Mouse (Mus musculus) heart, postnatal 25 days (tissue): Measurements from ENCODE around the gene Cmtm6. TPM values are rescaled to one million over a fixed set of nuclear protein-coding genes. Genes with fewer than 3 reads are reported as not detected.
"Not testable (repeated sequence)": the region's sequence is repeated elsewhere in the genome, so short reads cannot be mapped to it uniquely, and the experiment has no call there.

Experiments
- DNase-seq: peaks from one replicate; pipeline ENCODE4 v3.0.0; 2022; ENCODE audit warnings: low spot score
- intact Hi-C: fragments of 180-260 bp; cut with DNase I; formaldehyde crosslinking; loops from one replicate; pipeline ENCODE4 v1.15.1; 2025
- total RNA-seq, 2 experiments: library from RNA; stranded (reverse); gene quantifications; 2 replicates each; pipeline ENCODE4 v1.2.3; 2021

Gene Cmtm6
- total RNA-seq, 2 experiments from 2014 or later: 23.4 to 27.2 TPM

GRCm38 (mm10) chr9:114727315-114727714 lies 3.6 kb upstream of the Cmtm6 start:
- no peak for DNase-seq
- intact Hi-C loops: loop anchor here (1.0 kb wide), 1 partner anchor 79 kb away; no protein-coding TSS in a partner anchor

GRCm38 (mm10) chr9:114728432-114728831 lies 2.5 kb upstream of the Cmtm6 start:
- intact Hi-C loops: not testable (repeated sequence)

GRCm38 (mm10) chr9:114729911-114730805 lies 758 bp upstream of the Cmtm6 start:
- intact Hi-C loops: loop anchor here (2.0 kb wide), 1 partner anchor 41 kb away; the partner anchor contains the start of gene Dync1li1
- DNase-seq: no peak

More at GRCm38 (mm10) chr9:114728432-114728831, 2.5 kb upstream of the Cmtm6 start:
- not testable (repeated sequence) for DNase-seq

GRCm38 (mm10) chr9:114731871-114732682 lies 1.2 kb downstream of the Cmtm6 start:
- no peak for DNase-seq
- intact Hi-C loops: loop anchor here (2.0 kb wide), 1 partner anchor 43 kb away; the partner anchor contains the start of gene Dync1li1

- intact Hi-C loops: no loop called here
- no peak for DNase-seq
These were observed 2.3 kb downstream of the Cmtm6 start for GRCm38 (mm10) chr9:114733238-114733637.

GRCm38 (mm10) chr9:114736442-114736841 lies 5.5 kb downstream of the Cmtm6 start:
- no peak for DNase-seq

GRCm38 (mm10) chr9:114740336-114740735 lies 9.4 kb downstream of the Cmtm6 start:
- intact Hi-C loops: no loop called here
- no peak for DNase-seq

More at GRCm38 (mm10) chr9:114736442-114736841, 5.5 kb downstream of the Cmtm6 start:
- intact Hi-C loops: no loop called here

- intact Hi-C loops: no loop called here
- no peak for DNase-seq
These were observed 11.8 kb downstream of the Cmtm6 start for GRCm38 (mm10) chr9:114742731-114743130.

GRCm38 (mm10) chr9:114745163-114745562 lies 14.2 kb downstream of the Cmtm6 start:
- no peak for DNase-seq
- intact Hi-C loops: no loop called here

- intact Hi-C loops: no loop called here
- DNase-seq: no peak
These were observed 14.7 kb downstream of the Cmtm6 start for GRCm38 (mm10) chr9:114745654-114746053.

- intact Hi-C loops: no loop called here
- DNase-seq: no peak
These were observed 16.1 kb downstream of the Cmtm6 start for GRCm38 (mm10) chr9:114747012-114747411.

GRCm38 (mm10) chr9:114747466-114747865 lies 16.6 kb downstream of the Cmtm6 start:
- intact Hi-C loops: no loop called here
- no peak for DNase-seq

- DNase-seq: no peak
- intact Hi-C loops: loop anchor here (5.0 kb wide), 3 partner anchors 46 to 206 kb away; no protein-coding TSS in a partner anchor
These were observed 20.7 kb downstream of the Cmtm6 start for GRCm38 (mm10) chr9:114751582-114751981.

GRCm38 (mm10) chr9:114752311-114752710 lies 21.4 kb downstream of the Cmtm6 start:
- intact Hi-C loops: loop anchor here (5.0 kb wide), 3 partner anchors 45 to 205 kb away; no protein-coding TSS in a partner anchor
- DNase-seq: no peak

GRCm38 (mm10) chr9:114752863-114753484 lies 22.1 kb downstream of the Cmtm6 start:
- peak; percentile 83 for DNase-seq
- intact Hi-C loops: loop anchor here (5.0 kb wide), 3 partner anchors 44 to 204 kb away; no protein-coding TSS in a partner anchor

- intact Hi-C loops: no loop called here
- no peak for DNase-seq
These were observed 27.4 kb downstream of the Cmtm6 start for GRCm38 (mm10) chr9:114758272-114758671.

GRCm38 (mm10) chr9:114758801-114759200 lies 27.9 kb downstream of the Cmtm6 start:
- DNase-seq: no peak
- intact Hi-C loops: no loop called here

GRCm38 (mm10) chr9:114759886-114760285 lies 29.0 kb downstream of the Cmtm6 start:
- DNase-seq: no peak
- intact Hi-C loops: no loop called here

GRCm38 (mm10) chr9:114760353-114760752 lies 29.4 kb downstream of the Cmtm6 start:
- intact Hi-C loops: no loop called here
- DNase-seq: no peak

GRCm38 (mm10) chr9:114761848-114762247 lies 30.9 kb downstream of the Cmtm6 start:
- no peak for DNase-seq
- intact Hi-C loops: no loop called here
